Mouse (Mus musculus): ENCODE results near the gene Arhgef19.

DNA sequence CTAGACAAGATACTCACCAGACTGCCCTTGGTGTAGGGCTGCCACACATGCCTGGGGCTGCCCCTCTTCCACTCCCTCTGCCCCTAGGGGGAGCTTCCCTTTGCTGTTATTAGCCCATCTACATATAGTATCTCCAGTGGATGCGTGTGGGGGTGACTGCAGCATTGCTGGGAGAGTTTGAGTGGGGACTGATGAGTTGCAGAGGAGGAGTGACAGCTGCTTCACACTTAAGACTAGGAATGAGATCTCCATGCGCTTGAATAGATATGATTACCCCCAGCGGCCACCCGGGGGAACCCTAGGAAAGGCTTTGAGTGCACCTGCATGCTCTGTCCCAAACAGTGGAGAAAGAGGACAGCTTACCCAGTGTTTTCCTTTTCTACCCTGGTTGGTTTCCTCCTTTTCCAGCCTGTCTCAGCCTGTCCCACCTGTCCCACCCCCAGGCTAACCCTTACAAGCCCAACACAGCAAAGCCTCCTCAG, 34.7 kb upstream of the Arhgef19 start:
- TF ChIP-seq POLR2A (IDR thresholded peaks at IDR 0.05; ENCODE audit: low read depth, low read length) (no peak), CTCF (IDR thresholded peaks at IDR 0.05; ENCODE audit: borderline replicate concordance, insufficient read depth, low read length) (no peak)

Data from embryonic fibroblast, embryonic 13.5 days (primary cell).